Mouse (Mus musculus) olfactory bulb, adult 2 months (tissue): ENCODE results near the gene Kif28. TPM values are rescaled to one million over a fixed set of nuclear protein-coding genes. Genes with fewer than 3 reads are reported as not detected.
"Not testable (repeated sequence)": the region's sequence is repeated elsewhere in the genome, so short reads cannot be mapped to it uniquely, and the experiment has no call there.

Source experiments
- H3K27ac ChIP-seq: fragments of 200-500 bp; 2 replicates; pipeline ENCODE4 v1.5.1; 2012; ENCODE audit warnings: low read depth, low read length; ENCODE audit not compliant: insufficient read depth
- H3K4me1 ChIP-seq: fragments of 200-500 bp; 2 replicates; pipeline ENCODE4 v1.6.1; 2012; ENCODE audit warnings: low read length; ENCODE audit not compliant: control insufficient read depth, insufficient read depth
- H3K4me3 ChIP-seq: fragments of 200-500 bp; 2 replicates; pipeline ENCODE4 v1.5.1; 2012; ENCODE audit warnings: mild to moderate bottlenecking, low read depth, low read length, moderate library complexity; ENCODE audit not compliant: insufficient read depth
- CTCF ChIP-seq: fragments of 200-500 bp; IDR thresholded peaks from 2 replicates; pipeline ENCODE4 v1.5.1; 2012; ENCODE audit warnings: low read depth, mild to moderate bottlenecking, low read length, moderate library complexity; ENCODE audit not compliant: insufficient read depth
- POLR2A ChIP-seq: fragments of 200-500 bp; IDR thresholded peaks from 2 replicates; pipeline ENCODE4 v1.6.1; 2012; ENCODE audit warnings: mild to moderate bottlenecking, low read depth, low read length, moderate library complexity; ENCODE audit not compliant: insufficient read depth
- WGBS: fragments of 180-500 bp; shearing (Covaris S2); methylation state at CpG from one replicate; pipeline ENCODE4 v1.1.7; 2018; 5-methylcytosine and 5-hydroxymethylcytosine counted together
- polyA plus RNA-seq: library from polyadenylated mRNA; stranded (reverse); fragments of >200 nt; gene quantifications from 2 replicates; pipeline ENCODE4 v1.2.4, GENCODE M21; 2012; ENCODE audit warnings: low replicate concordance; ENCODE audit not compliant: missing spikeins, insufficient read depth, insufficient read length

Kif28 gene
- polyA plus RNA-seq, 1 experiment = not detected

GRCm38 (mm10) chr1:179686781-179687180, 58.3 kb downstream of the Kif28 start:
- Histone ChIP-seq H3K4me1 (no peaks in the 10 kb centered on the region), H3K27ac (no peak overlapping the region), H3K4me3 (no peak overlapping the region)
- TF ChIP-seq POLR2A (no peak), CTCF (no peak)
- 93% methylated on average over 5 of the region's 5 CpGs for whole genome bisulfite sequencing

- Histone ChIP-seq H3K4me1 (no peaks in the 10 kb centered on the region), H3K4me3 (no peak overlapping the region), H3K27ac (no peak overlapping the region)
- TF ChIP-seq CTCF (no peak), POLR2A (no peak)
- WGBS = 93% methylated on average over 6 of the region's 6 CpGs
These were observed 58.7 kb downstream of the Kif28 start for GRCm38 (mm10) chr1:179686348-179686747.

- whole genome bisulfite sequencing = 89% methylated on average over 10 of the region's 10 CpGs
- H3K4me1 ChIP-seq = not testable (repeated sequence)
These were observed 62.3 kb downstream of the Kif28 start for GRCm38 (mm10) chr1:179682753-179683152.

GRCm38 (mm10) chr1:179679326-179679725, 65.7 kb downstream of the Kif28 start:
- Histone ChIP-seq H3K4me1 (no peaks in the 10 kb centered on the region), H3K4me3 (no peak overlapping the region), H3K27ac (no peak overlapping the region)
- WGBS = 96% methylated on average over 4 of the region's 4 CpGs
- TF ChIP-seq POLR2A (no peak), CTCF (no peak)

More at GRCm38 (mm10) chr1:179682753-179683152, 62.3 kb downstream of the Kif28 start:
- H3K27ac ChIP-seq, H3K4me3 ChIP-seq: not testable (repeated sequence)

GRCm38 (mm10) chr1:179677031-179677430, 68.0 kb downstream of the Kif28 start:
- H3K4me3 ChIP-seq = no peak overlapping the region
- H3K27ac ChIP-seq = no peak overlapping the region
- no peaks in the 10 kb centered on the region for H3K4me1 ChIP-seq
- 88% methylated on average over 2 of the region's 2 CpGs for WGBS
- TF ChIP-seq POLR2A (no peak), CTCF (no peak)

- 77% methylated on average over 3 of the region's 3 CpGs for WGBS
- TF ChIP-seq POLR2A (no peak), CTCF (no peak)
- H3K4me1 ChIP-seq = peaks cover 3% of the 10 kb centered on the region; the same call in 1 of the 2 replicates
- no peak overlapping the region for H3K4me3 ChIP-seq
- H3K27ac ChIP-seq = no peak overlapping the region
These were observed 70.7 kb downstream of the Kif28 start for GRCm38 (mm10) chr1:179674355-179674754.

GRCm38 (mm10) chr1:179668836-179669537, 76.1 kb downstream of the Kif28 start:
- H3K27ac ChIP-seq = no peak overlapping the region

GRCm38 (mm10) chr1:179668013-179668805, 76.9 kb downstream of the Kif28 start, which contains the start of gene Sccpdh:
Gene Sccpdh, plus strand, starts transcription at chr1:179668210.
- Histone ChIP-seq H3K4me1 (peaks cover 4% of the 10 kb centered on the region; the same call in 1 of the 2 replicates), H3K4me3 (peak within 1 kb of the TSS; percentile 67), H3K27ac (no peak within 1 kb of the TSS; the same call in 1 of the 2 replicates)
- under 1% methylated on average over 84 of the region's 84 CpGs for WGBS
- TF ChIP-seq CTCF = no peak
- peak; percentile 27; the same call in 1 of the 2 replicates for TF ChIP-seq POLR2A

More at GRCm38 (mm10) chr1:179668836-179669537, 76.1 kb downstream of the Kif28 start:
- peaks cover 4% of the 10 kb centered on the region; the same call in 1 of the 2 replicates for H3K4me1 ChIP-seq
- WGBS = 18% methylated on average over 12 of the region's 12 CpGs
- no peak for TF ChIP-seq POLR2A
- TF ChIP-seq CTCF = no peak
- H3K4me3 ChIP-seq = peak overlapping the region; percentile 67

GRCm38 (mm10) chr1:179667450-179667849, 77.6 kb downstream of the Kif28 start:
- Histone ChIP-seq H3K4me1 (peaks cover 4% of the 10 kb centered on the region; the same call in 1 of the 2 replicates), H3K27ac (no peak overlapping the region), H3K4me3 (peak overlapping the region; percentile 67)
- TF ChIP-seq CTCF (no peak), POLR2A (no peak)
- WGBS = 16% methylated on average over 7 of the region's 7 CpGs
